Mouse (Mus musculus) testis, adult 2 months (tissue): Measurements from ENCODE around the gene Asb6.

Experiments
- CTCF ChIP-seq: fragments of 200-500 bp; IDR thresholded peaks from 2 replicates; pipeline ENCODE4 v1.5.1; 2012; ENCODE audit warnings: low read depth, mild to moderate bottlenecking, inconsistent platforms, low read length, moderate library complexity; ENCODE audit not compliant: control insufficient read depth, insufficient read depth, insufficient replicate concordance
- POLR2A ChIP-seq: fragments of 200-500 bp; IDR thresholded peaks from 2 replicates; pipeline ENCODE4 v1.6.1; 2012; ENCODE audit warnings: low read depth, mild to moderate bottlenecking, inconsistent platforms, low read length, moderate library complexity; ENCODE audit not compliant: control insufficient read depth

- TF ChIP-seq CTCF (no peak), POLR2A (no peak)
Observed at GRCm38 (mm10) chr2:30848184-30848583, 18.1 kb upstream of the Asb6 start.
